Mouse (Mus musculus) CH12.LX (cell line): ENCODE measurements around the gene Cdsn. TPM values are rescaled to one million over a fixed set of nuclear protein-coding genes. Genes with fewer than 3 reads are reported as not detected.

Experiments used
- DNase-seq: peaks from one replicate; pipeline ENCODE4 v3.0.0-alpha.2; 2013; ENCODE audit errors: extremely low read depth
- H3K27ac ChIP-seq: 2 replicates; pipeline ENCODE4 v1.5.1; 2012; ENCODE audit warnings: low read depth, mild to moderate bottlenecking, control low read depth, moderate library complexity; ENCODE audit not compliant: insufficient read depth
- H3K27me3 ChIP-seq: replicated peaks from 2 replicates; pipeline ENCODE3; 2012; ENCODE audit warnings: inconsistent platforms
- H3K36me3 ChIP-seq, 2 experiments: replicated peaks in 1 of 2; 2 replicates each; pipeline versions ENCODE3 to v1.6.1; 2012; ENCODE audit warnings: inconsistent platforms in 1 of 2, low read length in 1 of 2, mild to moderate bottlenecking in 1 of 2, mixed read lengths in 1 of 2, moderate library complexity in 1 of 2; ENCODE audit not compliant: control insufficient read depth in 1 of 2, insufficient read depth in 1 of 2
- H3K4me1 ChIP-seq, 2 experiments: 2 replicates each; pipeline ENCODE4 v1.6.1; 2012; ENCODE audit warnings: inconsistent platforms in 1 of 2, moderate library complexity in 1 of 2; ENCODE audit not compliant: insufficient read depth in 2 of 2, control insufficient read depth in 1 of 2
- H3K4me2 ChIP-seq: 2 replicates; pipeline ENCODE4 v1.6.1; 2012; ENCODE audit warnings: low read depth, mild to moderate bottlenecking, control low read depth; ENCODE audit not compliant: poor library complexity, insufficient read depth, severe bottlenecking
- H3K4me3 ChIP-seq, 3 experiments: fragments of 150-350 bp in 1 of 3; sonication (generic) in 1 of 3; replicated peaks in 1 of 3; 2 replicates each; pipeline versions ENCODE3 to v1.5.1; 2011 to 2012; ENCODE audit warnings: low read depth in 2 of 3, low read length in 2 of 3, mild to moderate bottlenecking in 2 of 3, moderate library complexity in 2 of 3, control low read depth in 1 of 3, improper control_type of control experiment in 1 of 3, inconsistent platforms in 1 of 3, mixed read lengths in 1 of 3; ENCODE audit not compliant: poor library complexity in 1 of 3
- H3K79me2 ChIP-seq: replicated peaks from 2 replicates; pipeline ENCODE4 v1.6.1; 2012; ENCODE audit warnings: mild to moderate bottlenecking, moderate library complexity; ENCODE audit not compliant: control insufficient read depth, poor library complexity, insufficient read depth, severe bottlenecking; ENCODE audit errors: extremely low read depth
- H3K9ac ChIP-seq: 2 replicates; pipeline ENCODE4 v1.6.1; 2012; ENCODE audit warnings: low read depth, mild to moderate bottlenecking, control low read depth, moderate library complexity; ENCODE audit not compliant: insufficient read depth
- H3K9me3 ChIP-seq: replicated peaks from 2 replicates; pipeline ENCODE3; 2012; ENCODE audit warnings: low read length, inconsistent platforms, mixed read lengths
- CHD1 ChIP-seq: IDR thresholded peaks from 2 replicates; pipeline ENCODE4 v1.6.1; 2012; ENCODE audit warnings: low read depth, low read length, improper control_type of control experiment, inconsistent platforms
- CTCF ChIP-seq, 2 experiments: IDR thresholded peaks in 1 of 2; conservative IDR thresholded peaks in 1 of 2; 2 replicates each; pipeline ENCODE4 v1.5.1; 2011 to 2012; ENCODE audit warnings: low read depth in 2 of 2, low read length in 2 of 2, improper control_type of control experiment in 1 of 2, inconsistent platforms in 1 of 2, mild to moderate bottlenecking in 1 of 2, moderate library complexity in 1 of 2
- ELF1 ChIP-seq: IDR thresholded peaks from 2 replicates; pipeline ENCODE4 v1.6.1; 2014; ENCODE audit warnings: low read depth, mild to moderate bottlenecking, inconsistent platforms, low read length, improper control_type of control experiment
- EP300 ChIP-seq: IDR thresholded peaks from 2 replicates; pipeline ENCODE4 v1.6.1; 2011; ENCODE audit warnings: low read length, improper control_type of control experiment
- ETS1 ChIP-seq: conservative IDR thresholded peaks from 2 replicates; pipeline ENCODE4 v1.6.1; 2012; ENCODE audit warnings: low read depth, mild to moderate bottlenecking, inconsistent platforms, low read length, improper control_type of control experiment, moderate library complexity
- GABPA ChIP-seq: IDR thresholded peaks from 2 replicates; pipeline ENCODE4 v1.6.1; 2012; ENCODE audit warnings: low read depth, low read length, improper control_type of control experiment, inconsistent platforms; ENCODE audit not compliant: insufficient replicate concordance
- HCFC1 ChIP-seq: IDR thresholded peaks from 2 replicates; pipeline ENCODE4 v1.6.1; 2012; ENCODE audit warnings: low read depth, mild to moderate bottlenecking, inconsistent platforms, low read length, improper control_type of control experiment
- JUN ChIP-seq: IDR thresholded peaks from 2 replicates; pipeline ENCODE4 v1.6.1; 2011; ENCODE audit warnings: low read depth, mild to moderate bottlenecking, low read length, improper control_type of control experiment, moderate library complexity; ENCODE audit not compliant: insufficient read depth
- KAT2A ChIP-seq: IDR thresholded peaks from 2 replicates; pipeline ENCODE4 v1.6.1; 2012; ENCODE audit warnings: low read length, improper control_type of control experiment, inconsistent platforms; ENCODE audit not compliant: insufficient replicate concordance
- MAFK ChIP-seq: IDR thresholded peaks from 2 replicates; pipeline ENCODE4 v1.6.1; 2011; ENCODE audit warnings: low read length, improper control_type of control experiment; ENCODE audit not compliant: insufficient replicate concordance
- MAX ChIP-seq: IDR thresholded peaks from 2 replicates; pipeline ENCODE4 v1.6.1; 2011; ENCODE audit warnings: low read length, improper control_type of control experiment
- MEF2A ChIP-seq: IDR thresholded peaks from 2 replicates; pipeline ENCODE4 v1.6.1; 2014; ENCODE audit warnings: low read depth, mild to moderate bottlenecking, inconsistent platforms, low read length, improper control_type of control experiment, borderline replicate concordance
- MXI1 ChIP-seq: IDR thresholded peaks from 2 replicates; pipeline ENCODE4 v1.6.1; 2011; ENCODE audit warnings: mild to moderate bottlenecking, low read depth, low read length, improper control_type of control experiment
- MYC ChIP-seq: IDR thresholded peaks from 2 replicates; pipeline ENCODE4 v1.6.1; 2011; ENCODE audit warnings: low read depth, mild to moderate bottlenecking, improper control_type of control experiment, low read length
- NELFE ChIP-seq: IDR thresholded peaks from 2 replicates; pipeline ENCODE4 v1.6.1; 2011; ENCODE audit warnings: low read depth, low read length, improper control_type of control experiment
- NRF1 ChIP-seq: IDR thresholded peaks from 2 replicates; pipeline ENCODE4 v1.6.1; 2014; ENCODE audit warnings: low read depth, mild to moderate bottlenecking, inconsistent platforms, low read length, improper control_type of control experiment, moderate library complexity
- POLR2A ChIP-seq: IDR thresholded peaks from 2 replicates; pipeline ENCODE4 v1.6.1; 2011; ENCODE audit warnings: low read depth, mild to moderate bottlenecking, improper control_type of control experiment, low read length
- POLR2AphosphoS2 ChIP-seq: IDR thresholded peaks from 2 replicates; pipeline ENCODE4 v1.6.1; 2011; ENCODE audit warnings: low read depth, low read length, improper control_type of control experiment
- RAD21 ChIP-seq: IDR thresholded peaks from 2 replicates; pipeline ENCODE4 v1.6.1; 2011; ENCODE audit warnings: low read depth, mild to moderate bottlenecking, low read length, improper control_type of control experiment, moderate library complexity
- SIN3A ChIP-seq: IDR thresholded peaks from 2 replicates; pipeline ENCODE4 v1.6.1; 2012; ENCODE audit warnings: low read length, improper control_type of control experiment, inconsistent platforms
- TBP ChIP-seq: conservative IDR thresholded peaks from 2 replicates; pipeline ENCODE4 v1.6.1; 2011; ENCODE audit warnings: low read depth, low read length, improper control_type of control experiment
- TCF12 ChIP-seq: IDR thresholded peaks from 2 replicates; pipeline ENCODE4 v1.6.1; 2014; ENCODE audit warnings: low read depth, mild to moderate bottlenecking, inconsistent platforms, low read length, improper control_type of control experiment
- UBTF ChIP-seq: IDR thresholded peaks from 2 replicates; pipeline ENCODE4 v1.6.1; 2012; ENCODE audit warnings: low read depth, mild to moderate bottlenecking, inconsistent platforms, low read length, improper control_type of control experiment, moderate library complexity
- ZC3H11A ChIP-seq: IDR thresholded peaks from 2 replicates; pipeline ENCODE4 v1.6.1; 2012; ENCODE audit warnings: low read depth, mild to moderate bottlenecking, inconsistent platforms, low read length, improper control_type of control experiment
- ZMIZ1 ChIP-seq: IDR thresholded peaks from 2 replicates; pipeline ENCODE4 v1.6.1; 2012; ENCODE audit warnings: low read depth, mild to moderate bottlenecking, inconsistent platforms, low read length, improper control_type of control experiment
- dilution Hi-C: fragments of 300-500 bp; cut with MboI; formaldehyde crosslinking; loops from 2 replicates; pipeline ENCODE4 v1.14.3; 2020; ENCODE audit warnings: low sequenced_read_pairs; ENCODE audit not compliant: extremely low pct_unique_long_range_greater_than_20kb, extremely low pct_ligation_motif_present
- in situ Hi-C: fragments of 300-500 bp; cut with MboI; formaldehyde crosslinking; loops from 3 replicates; pipeline ENCODE4 v1.14.3; 2019; ENCODE audit warnings: low sequenced_read_pairs, low pct_ligation_motif_present, low pct_unique_long_range_greater_than_20kb, mixed read lengths
- polyA plus RNA-seq: library from polyadenylated mRNA; unstranded; fragments of >175 nt; gene quantifications from 2 replicates; pipeline ENCODE4 v1.2.1, GENCODE M21; 2012; ENCODE audit warnings: low read depth; ENCODE audit not compliant: insufficient read length
- total RNA-seq, 2 experiments: library from RNA; depleted of rRNA; stranded (reverse); fragments of 300-350 nt in 1 of 2; fragments of >200 nt in 1 of 2; gene quantifications; 2 replicates each; pipeline ENCODE4 v1.2.3; 2012 to 2014

The Cdsn gene
- total and polyA plus RNA-seq, 3 experiments: 0.17 to 1.4 (median 0.76) TPM

GRCm38 (mm10) chr17:35591731-35592130 is 39.8 kb downstream of the Cdsn start:
- peaks cover 0 to 6% of the 10 kb centered on the region in 2 experiments; a peak in 2 of 4 replicates for H3K4me1 ChIP-seq
- no peak overlapping the region for H3K4me3 ChIP-seq
- H3K9me3 ChIP-seq: peaks cover 7% of the 10 kb centered on the region
- H3K36me3 ChIP-seq: no peaks in the 10 kb centered on the region
- H3K4me2 ChIP-seq: no peak overlapping the region
- no peak for DNase-seq
- dilution Hi-C loops: no loop called here
- no peak for TF ChIP-seq ZMIZ1
- no peak for TF ChIP-seq MAFK
- no peak for TF ChIP-seq TBP
- no peak for TF ChIP-seq MEF2A
- TF ChIP-seq HCFC1: no peak
- TF ChIP-seq NRF1: no peak
- no peak for TF ChIP-seq ETS1
- no peak for TF ChIP-seq NELFE
- TF ChIP-seq CTCF (conservative IDR thresholded peaks at IDR 0.05 in 1 of 2, IDR thresholded peaks at IDR 0.05 in 1 of 2; ENCODE audit: low read depth in 2 of 2, low read length in 2 of 2): no peak
- TF ChIP-seq, all 38 proteins: peak for 0
- H3K79me2 ChIP-seq: no peaks in the 10 kb centered on the region
- H3K27ac ChIP-seq: no peak overlapping the region
- in situ Hi-C loops: no loop called here
- peaks cover 16% of the 10 kb centered on the region for H3K27me3 ChIP-seq
- no peak overlapping the region for H3K9ac ChIP-seq

GRCm38 (mm10) chr17:35592131-35592530 is 40.2 kb downstream of the Cdsn start:
- H3K9ac ChIP-seq: no peak overlapping the region
- dilution Hi-C loops: no loop called here
- peaks cover 8% of the 10 kb centered on the region for H3K9me3 ChIP-seq
- H3K79me2 ChIP-seq: no peaks in the 10 kb centered on the region
- no peak overlapping the region for H3K4me2 ChIP-seq
- no peak for TF ChIP-seq MAX
- TF ChIP-seq KAT2A: no peak
- TF ChIP-seq ZC3H11A: no peak
- no peak for TF ChIP-seq CHD1
- TF ChIP-seq CTCF (conservative IDR thresholded peaks at IDR 0.05 in 1 of 2, IDR thresholded peaks at IDR 0.05 in 1 of 2; ENCODE audit: low read depth in 2 of 2, low read length in 2 of 2): no peak
- TF ChIP-seq POLR2A: no peak
- TF ChIP-seq RAD21: no peak
- no peak for TF ChIP-seq MXI1
- no peak for TF ChIP-seq JUN
- no peak for TF ChIP-seq EP300
- no peak for TF ChIP-seq UBTF
- no peak for TF ChIP-seq GABPA
- no peak for TF ChIP-seq TCF12
- TF ChIP-seq MAFK: no peak
- no peak for TF ChIP-seq MYC
- TF ChIP-seq SIN3A: no peak
- TF ChIP-seq ELF1: no peak
- no peak for TF ChIP-seq POLR2AphosphoS2
- H3K36me3 ChIP-seq: no peaks in the 10 kb centered on the region
- in situ Hi-C loops: no loop called here
- no peak overlapping the region for H3K4me3 ChIP-seq
- DNase-seq: no peak
- H3K27ac ChIP-seq: no peak overlapping the region
- peaks cover 0 to 6% of the 10 kb centered on the region in 2 experiments; a peak in 2 of 4 replicates for H3K4me1 ChIP-seq
- H3K27me3 ChIP-seq: peaks cover 16% of the 10 kb centered on the region
